Mouse (Mus musculus) kidney, adult 2 months (tissue): Measurements from ENCODE around the gene Thrap3.

ENCODE experiments used
- CTCF ChIP-seq: fragments of 200-500 bp; conservative IDR thresholded peaks from 2 replicates; pipeline ENCODE4 v1.5.1; 2011; ENCODE audit warnings: low read depth, mild to moderate bottlenecking, control low read depth, low read length, moderate library complexity, mixed read lengths; ENCODE audit not compliant: insufficient read depth, insufficient read length
- POLR2A ChIP-seq: fragments of 200-500 bp; IDR thresholded peaks from one replicate; pipeline ENCODE4 v1.6.1; 2011; ENCODE audit warnings: low read depth, low read length, control low read depth

- TF ChIP-seq POLR2A (no peak), CTCF (no peak)
Observed at GRCm38 (mm10) chr4:126151701-126152440, 50.7 kb downstream of the Thrap3 start.
